Mouse (Mus musculus) limb, embryonic 11.5 days (tissue): ENCODE measurements at regions not wholly inside any gene's neighbourhood (a gene's known extent, or its start where the extent isn't known, plus 50 kb on each side); places are given as distances from the start of the nearest gene placed in this dataset.

Experiments
- ATAC-seq: fragments of 200-750 bp; cut with Nextera tagmentation; 2 replicates; pipeline ENCODE4 v1.8.0; 2017; ENCODE audit warnings: low read depth; ENCODE audit not compliant: insufficient number of reproducible peaks, low FRiP score, low TSS enrichment
- DNase-seq: peaks from one replicate; pipeline ENCODE4 v3.0.0-alpha.2; 2015; ENCODE audit warnings: low spot score
- H3K27ac ChIP-seq: fragments of 300-500 bp; sonication (generic); replicated peaks from 2 replicates; pipeline ENCODE4 v1.5.1; 2014; ENCODE audit warnings: low read depth, mild to moderate bottlenecking, low read length
- H3K27me3 ChIP-seq: fragments of 300-500 bp; sonication (generic); 2 replicates; pipeline ENCODE4 v1.6.1; 2014; ENCODE audit warnings: mild to moderate bottlenecking, low read length, mixed read lengths; ENCODE audit not compliant: control insufficient read depth, insufficient read depth
- H3K36me3 ChIP-seq: fragments of 300-500 bp; sonication (generic); 2 replicates; pipeline ENCODE4 v1.6.1; 2014; ENCODE audit warnings: mild to moderate bottlenecking, low read length, moderate library complexity, mixed read lengths; ENCODE audit not compliant: control insufficient read depth, insufficient read depth
- H3K4me1 ChIP-seq: fragments of 300-500 bp; sonication (generic); 2 replicates; pipeline ENCODE4 v1.6.1; 2014; ENCODE audit warnings: low read length, mixed read lengths; ENCODE audit not compliant: control insufficient read depth, insufficient read depth
- H3K4me2 ChIP-seq: fragments of 300-500 bp; sonication (generic); 2 replicates; pipeline ENCODE4 v1.6.1; 2014; ENCODE audit warnings: low read depth, mild to moderate bottlenecking, moderate library complexity; ENCODE audit not compliant: severe bottlenecking
- H3K4me3 ChIP-seq: fragments of 300-500 bp; sonication (generic); 2 replicates; pipeline ENCODE4 v1.5.1; 2014; ENCODE audit warnings: low read depth, low read length
- H3K9ac ChIP-seq: fragments of 300-500 bp; sonication (generic); 2 replicates; pipeline ENCODE4 v1.6.1; 2014; ENCODE audit warnings: mild to moderate bottlenecking, low read length
- H3K9me3 ChIP-seq: fragments of 300-500 bp; sonication (generic); 2 replicates; pipeline ENCODE4 v1.6.1; 2016; ENCODE audit warnings: low read length; ENCODE audit not compliant: control insufficient read depth
- WGBS: fragments of 180-500 bp; shearing (Covaris S2); extraction: QIAGEN DNeasy Blood & Tissue Kit; methylation state at CpG from one replicate; pipeline ENCODE4 v1.1.7; 2014; 5-methylcytosine and 5-hydroxymethylcytosine counted together

DNA sequence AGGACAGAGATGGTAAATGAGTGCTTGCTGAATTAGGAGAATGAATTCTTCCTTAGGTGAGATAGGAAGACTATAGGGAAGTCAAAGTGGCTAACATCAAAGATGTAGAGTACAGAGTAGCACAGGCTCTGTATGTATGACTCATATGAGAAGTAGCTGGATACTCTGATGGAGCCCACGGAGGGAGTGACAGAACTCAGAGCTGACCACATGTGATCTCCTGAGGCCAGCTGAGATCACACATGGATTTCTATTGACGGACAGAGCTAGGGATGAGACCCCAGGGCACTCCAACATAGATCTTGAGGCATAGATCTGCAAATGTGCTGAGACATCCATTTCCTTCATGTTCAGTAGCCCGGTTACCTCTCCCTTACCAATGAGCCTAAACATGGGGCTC lies 66.0 kb downstream of the Cops8 start:
- 90% methylated on average over 3 of the region's 3 CpGs for WGBS

DNA sequence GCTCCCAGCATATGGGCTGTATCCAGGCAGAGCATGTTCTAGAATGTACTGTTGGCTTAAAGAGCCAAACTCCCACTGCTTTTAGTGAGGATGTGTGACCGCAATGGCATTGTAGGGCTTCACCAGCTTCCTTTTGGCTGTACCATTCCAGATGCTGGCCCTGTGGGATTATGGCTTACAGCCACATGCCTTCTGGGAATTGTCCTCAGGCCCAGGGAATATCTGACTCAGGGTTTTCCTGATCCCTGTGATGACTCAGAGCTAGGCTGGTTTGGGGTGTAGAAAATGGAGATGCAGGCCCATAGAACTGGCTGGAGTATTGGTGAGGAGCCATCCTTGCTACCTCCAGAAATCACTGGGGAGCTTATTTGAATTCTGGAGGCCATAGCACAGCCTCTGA lies 66.5 kb downstream of the Cops8 start:
- 93% methylated on average over 1 of the region's 1 CpGs for WGBS
- Histone ChIP-seq H3K27ac (no peak overlapping the region), H3K9me3 (no peaks in the 10 kb centered on the region), H3K4me2 (no peak overlapping the region), H3K27me3 (no peaks in the 10 kb centered on the region), H3K4me1 (no peaks in the 10 kb centered on the region), H3K36me3 (no peaks in the 10 kb centered on the region), H3K4me3 (no peak overlapping the region), H3K9ac (no peak overlapping the region)
- no peak for ATAC-seq
- no peak for DNase-seq

More for the DNA sequence above, 66.0 kb downstream of the Cops8 start:
- H3K9ac ChIP-seq, result no peak overlapping the region
- H3K36me3 ChIP-seq, result no peaks in the 10 kb centered on the region
- DNase-seq, result no peak
- no peaks in the 10 kb centered on the region for H3K27me3 ChIP-seq
- H3K27ac ChIP-seq, result no peak overlapping the region
- H3K4me2 ChIP-seq, result no peak overlapping the region
- H3K4me3 ChIP-seq, result no peak overlapping the region
- ATAC-seq, result no peak
- no peaks in the 10 kb centered on the region for H3K9me3 ChIP-seq
- no peaks in the 10 kb centered on the region for H3K4me1 ChIP-seq

DNA sequence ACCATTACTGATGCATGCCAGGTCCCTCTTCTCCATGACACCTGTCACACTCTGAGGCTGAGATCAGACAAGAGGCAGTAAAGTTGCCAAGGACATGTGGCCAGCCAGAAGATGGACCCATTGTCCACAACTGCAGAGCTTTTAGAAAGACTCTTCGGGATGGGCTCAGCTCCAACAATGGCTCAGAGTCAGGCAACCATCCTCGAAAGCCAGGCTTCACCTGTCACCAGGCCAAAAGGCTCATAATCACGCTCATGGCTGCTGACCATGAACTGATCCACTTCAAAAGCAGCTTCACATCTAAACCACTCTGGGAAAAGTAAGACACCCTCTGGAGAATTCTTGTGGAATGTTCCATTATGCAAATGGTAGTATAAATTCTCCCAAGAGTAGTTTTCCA lies 67.6 kb downstream of the Cops8 start:
- no peaks in the 10 kb centered on the region for H3K9me3 ChIP-seq
- H3K4me2 ChIP-seq, result no peak overlapping the region
- 88% methylated on average over 3 of the region's 3 CpGs for WGBS
- no peak overlapping the region for H3K27ac ChIP-seq
- no peak overlapping the region for H3K4me3 ChIP-seq
- H3K4me1 ChIP-seq, result no peaks in the 10 kb centered on the region
- ATAC-seq (no peak), DNase-seq (no peak)
- H3K36me3 ChIP-seq, result no peaks in the 10 kb centered on the region
- H3K9ac ChIP-seq, result no peak overlapping the region
- no peaks in the 10 kb centered on the region for H3K27me3 ChIP-seq

DNA sequence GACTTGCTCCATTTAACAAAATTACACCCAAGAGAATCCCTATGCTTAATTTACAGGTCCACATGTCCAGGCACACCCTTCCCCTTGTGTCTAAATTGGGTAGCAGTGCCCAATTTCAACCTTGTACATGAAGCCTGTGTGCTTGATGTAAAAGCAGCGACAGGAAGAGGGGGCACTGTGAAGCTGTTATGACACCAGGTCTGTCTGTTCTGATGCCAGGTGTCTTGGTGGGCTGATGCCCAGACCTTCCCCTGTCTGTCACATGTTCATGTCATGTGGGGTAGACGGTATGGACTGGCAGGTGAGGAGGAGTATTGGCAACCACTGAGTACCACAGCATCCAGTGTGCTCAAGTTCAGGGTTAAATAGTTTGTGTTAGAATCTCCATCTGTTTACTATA lies 71.0 kb downstream of the Cops8 start:
- H3K4me1 ChIP-seq, result 0 out of 2 replicates have a peak, but pooled peaks cover 3% of the 10 kb centered on the region
- WGBS, result 84% methylated on average over 2 of the region's 2 CpGs
- ATAC-seq (no peak), DNase-seq (no peak)
- no peak overlapping the region for H3K4me2 ChIP-seq
- H3K4me3 ChIP-seq, result no peak overlapping the region
- H3K9ac ChIP-seq, result no peak overlapping the region
- H3K27ac ChIP-seq, result no peak overlapping the region
- no peaks in the 10 kb centered on the region for H3K36me3 ChIP-seq
- H3K9me3 ChIP-seq, result no peaks in the 10 kb centered on the region
- H3K27me3 ChIP-seq, result no peaks in the 10 kb centered on the region

DNA sequence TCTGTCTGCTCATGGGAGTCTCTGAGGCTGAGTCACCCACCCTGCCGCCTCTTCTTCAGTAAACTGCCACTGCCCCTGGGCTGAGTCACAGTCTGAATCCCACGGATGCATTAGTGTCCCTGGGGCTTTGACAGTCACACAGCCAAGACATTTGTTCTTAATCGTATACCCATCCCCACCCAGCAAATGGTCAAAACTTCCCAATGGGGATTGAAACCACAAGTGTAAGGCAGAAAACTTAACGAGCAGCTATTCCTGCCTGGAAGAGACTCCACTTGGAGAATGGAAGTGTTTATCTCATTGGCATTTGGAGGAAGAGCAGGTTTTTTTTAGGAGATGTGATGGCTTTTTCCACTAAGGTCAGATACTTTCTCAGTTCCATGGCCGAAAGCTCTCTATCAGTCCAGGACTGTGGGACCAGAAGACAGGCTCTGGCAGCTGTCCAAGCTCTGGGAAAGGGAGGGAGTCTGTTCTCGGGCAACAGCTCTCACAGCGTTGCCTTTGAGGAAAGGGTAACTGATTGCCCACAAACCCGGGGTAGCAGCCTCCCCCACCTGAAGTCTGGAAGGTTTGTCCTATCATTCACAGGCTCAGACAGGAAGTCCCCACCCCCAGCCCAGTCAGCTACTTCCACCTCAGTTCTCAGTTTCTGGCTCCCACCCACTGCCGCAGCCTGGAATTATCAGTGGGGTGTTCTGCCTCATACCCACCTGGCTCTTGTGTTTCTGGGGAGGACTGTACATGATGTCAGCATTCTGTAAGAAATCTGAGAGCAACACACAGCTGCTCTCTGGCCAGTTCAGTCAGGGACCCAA lies 73.6 kb downstream of the Cops8 start:
- no peaks in the 10 kb centered on the region for H3K27me3 ChIP-seq
- no peak overlapping the region for H3K27ac ChIP-seq
- 0 out of 2 replicates have a peak, but pooled peaks cover 3% of the 10 kb centered on the region for H3K4me1 ChIP-seq
- WGBS, result 48% methylated on average over 9 of the region's 9 CpGs
- DNase-seq, result no peak
- no peak overlapping the region for H3K4me2 ChIP-seq
- no peaks in the 10 kb centered on the region for H3K36me3 ChIP-seq
- H3K9me3 ChIP-seq, result 0 out of 2 replicates have a peak, but pooled peaks cover 3% of the 10 kb centered on the region
- no peak overlapping the region for H3K9ac ChIP-seq
- ATAC-seq, result no peak; the same call in 1 of the 2 replicates
- no peak overlapping the region for H3K4me3 ChIP-seq

DNA sequence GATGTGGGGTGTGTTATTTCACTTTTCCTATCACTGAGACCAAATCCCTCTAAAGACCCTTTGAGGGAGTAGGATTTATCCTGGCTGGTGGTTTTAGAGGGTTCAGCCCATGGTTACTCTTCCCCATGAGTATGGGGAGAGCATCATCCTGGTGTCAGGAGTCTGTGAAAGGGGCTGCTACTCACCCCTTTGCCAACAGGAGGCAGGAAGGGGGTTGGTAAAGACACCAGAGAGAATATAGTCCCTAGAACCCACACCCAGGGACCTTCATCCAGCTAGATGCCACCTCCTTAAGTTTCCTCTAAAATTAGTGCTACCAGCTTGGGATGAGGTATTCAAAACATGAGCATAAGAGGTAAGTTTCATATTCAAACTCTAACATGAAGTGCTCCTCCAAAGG lies 74.4 kb downstream of the Cops8 start:
- ATAC-seq (no peak), DNase-seq (no peak)
- Histone ChIP-seq H3K9ac (no peak overlapping the region), H3K27ac (no peak overlapping the region), H3K4me2 (no peak overlapping the region), H3K9me3 (0 out of 2 replicates have a peak, but pooled peaks cover 3% of the 10 kb centered on the region), H3K4me3 (no peak overlapping the region), H3K4me1 (0 out of 2 replicates have a peak, but pooled peaks cover 3% of the 10 kb centered on the region), H3K36me3 (no peaks in the 10 kb centered on the region), H3K27me3 (no peaks in the 10 kb centered on the region)

DNA sequence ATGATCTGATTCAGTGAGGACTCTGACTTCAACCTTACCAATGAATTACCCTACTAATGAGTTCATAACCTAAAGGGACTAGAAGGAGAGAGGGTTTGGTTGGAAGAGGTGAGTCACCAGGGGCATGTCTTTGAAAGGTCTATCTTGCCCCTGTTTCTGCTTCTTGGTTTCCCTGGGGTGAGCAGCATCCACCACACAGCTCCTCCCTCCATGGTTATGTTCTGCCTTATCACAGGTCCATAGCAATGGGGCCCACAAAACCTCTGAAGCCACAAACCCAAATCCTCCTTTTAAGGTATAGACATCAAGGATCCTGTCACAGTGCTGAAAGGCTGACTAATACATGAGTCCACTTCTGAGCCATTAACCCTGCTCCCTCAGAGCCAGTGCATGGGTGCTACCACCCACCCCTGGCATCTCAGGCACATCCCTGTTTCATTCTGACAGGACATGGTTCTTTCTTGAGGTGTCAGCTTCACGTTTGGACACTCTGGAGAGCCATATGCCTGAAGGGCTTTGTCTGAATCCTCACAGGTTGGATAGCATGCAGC lies 74.9 kb downstream of the Cops8 start:
- DNase-seq (no peak), ATAC-seq (no peak)
- no peaks in the 10 kb centered on the region for H3K36me3 ChIP-seq
- WGBS, result 40% methylated on average over 1 of the region's 1 CpGs
- H3K4me3 ChIP-seq, result no peak overlapping the region
- H3K9me3 ChIP-seq, result 0 out of 2 replicates have a peak, but pooled peaks cover 3% of the 10 kb centered on the region
- 0 out of 2 replicates have a peak, but pooled peaks cover 3% of the 10 kb centered on the region for H3K4me1 ChIP-seq
- no peak overlapping the region for H3K4me2 ChIP-seq
- H3K9ac ChIP-seq, result no peak overlapping the region
- H3K27ac ChIP-seq, result no peak overlapping the region
- no peaks in the 10 kb centered on the region for H3K27me3 ChIP-seq

DNA sequence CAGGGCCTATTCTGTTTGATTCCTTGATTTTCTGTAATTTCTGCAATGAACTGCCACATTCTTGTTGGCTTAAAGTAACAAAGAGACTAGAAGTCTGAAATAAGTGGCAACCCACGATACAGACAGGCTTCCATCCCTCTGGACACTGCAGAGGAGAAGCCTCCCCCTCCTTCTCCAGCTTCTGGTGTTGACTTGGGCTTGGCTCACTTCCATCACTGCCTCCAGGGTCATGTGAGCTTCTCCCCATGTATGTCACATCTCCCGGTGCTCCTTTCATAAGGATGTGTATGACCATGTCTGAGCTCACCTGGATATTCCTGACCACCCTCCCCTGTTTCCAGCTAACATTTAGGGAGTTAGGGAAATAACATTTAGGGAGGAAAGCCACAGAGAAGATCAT lies 75.6 kb downstream of the Cops8 start:
- Histone ChIP-seq H3K9ac (no peak overlapping the region), H3K4me3 (no peak overlapping the region), H3K36me3 (no peaks in the 10 kb centered on the region), H3K27ac (no peak overlapping the region), H3K9me3 (0 out of 2 replicates have a peak, but pooled peaks cover 3% of the 10 kb centered on the region), H3K4me1 (0 out of 2 replicates have a peak, but pooled peaks cover 3% of the 10 kb centered on the region), H3K27me3 (no peaks in the 10 kb centered on the region), H3K4me2 (no peak overlapping the region)
- no peak for ATAC-seq
- 83% methylated on average over 2 of the region's 2 CpGs for WGBS
- DNase-seq, result no peak
